Mouse (Mus musculus) kidney, adult 2 months (tissue): ENCODE data around the gene Erbin. TPM values are rescaled to one million over a fixed set of nuclear protein-coding genes. Genes with fewer than 3 reads are reported as not detected.

Experiments used
- DNase-seq: peaks from one replicate; pipeline ENCODE4 v3.0.0; 2021
- H3K27ac ChIP-seq: fragments of 200-500 bp; 2 replicates; pipeline ENCODE4 v1.5.1; 2012; ENCODE audit warnings: low read depth, low read length, control low read depth, inconsistent platforms; ENCODE audit not compliant: insufficient read depth
- H3K27me3 ChIP-seq: fragments of 200-500 bp; replicated peaks from 2 replicates; pipeline ENCODE4 v1.6.1; 2012; ENCODE audit warnings: mild to moderate bottlenecking, moderate library complexity, low read length, inconsistent platforms; ENCODE audit not compliant: control insufficient read depth, insufficient read depth
- H3K36me3 ChIP-seq: fragments of 200-500 bp; 2 replicates; pipeline ENCODE4 v1.6.1; 2012; ENCODE audit warnings: mild to moderate bottlenecking, moderate library complexity, low read length, inconsistent platforms; ENCODE audit not compliant: control insufficient read depth, insufficient read depth
- H3K4me1 ChIP-seq: fragments of 200-500 bp; 2 replicates; pipeline ENCODE4 v1.6.1; 2011; ENCODE audit warnings: low read length; ENCODE audit not compliant: control insufficient read depth, insufficient read depth
- H3K4me3 ChIP-seq: fragments of 200-500 bp; 2 replicates; pipeline ENCODE4 v1.5.1; 2011; ENCODE audit warnings: mild to moderate bottlenecking, low read depth, low read length, control low read depth; ENCODE audit not compliant: insufficient read depth
- CTCF ChIP-seq: fragments of 200-500 bp; conservative IDR thresholded peaks from 2 replicates; pipeline ENCODE4 v1.5.1; 2011; ENCODE audit warnings: low read depth, mild to moderate bottlenecking, control low read depth, low read length, moderate library complexity, mixed read lengths; ENCODE audit not compliant: insufficient read depth, insufficient read length
- POLR2A ChIP-seq: fragments of 200-500 bp; IDR thresholded peaks from one replicate; pipeline ENCODE4 v1.6.1; 2011; ENCODE audit warnings: low read depth, low read length, control low read depth
- WGBS: fragments of 180-500 bp; shearing (Covaris S2); methylation state at CpG from one replicate; pipeline ENCODE4 v1.1.7; 2018; 5-methylcytosine and 5-hydroxymethylcytosine counted together
- polyA plus RNA-seq: library from polyadenylated mRNA; depleted of rRNA; stranded (reverse); fragments of >200 nt; gene quantifications from 2 replicates; pipeline ENCODE4 v1.2.3, GENCODE M21; 2012

Gene Erbin
- polyA plus RNA-seq, 1 experiment, result 18.9 TPM

- no peaks in the 10 kb centered on the region for H3K27me3 ChIP-seq
- H3K27ac ChIP-seq, result no peak overlapping the region
- H3K4me3 ChIP-seq, result no peak overlapping the region
- H3K36me3 ChIP-seq, result peaks cover 7% of the 10 kb centered on the region
- TF ChIP-seq CTCF (no peak), POLR2A (no peak)
- DNase-seq, result no peak
- no peaks in the 10 kb centered on the region for H3K4me1 ChIP-seq
- 81% methylated on average over 2 of the region's 2 CpGs for WGBS
These were observed 72.7 kb downstream of the Erbin start for GRCm38 (mm10) chr13:103847614-103848013.

GRCm38 (mm10) chr13:103841287-103842201, 78.8 kb downstream of the Erbin start:
- 66% methylated on average over 5 of the region's 5 CpGs for WGBS
- no peaks in the 10 kb centered on the region for H3K4me1 ChIP-seq
- DNase-seq, result peak; percentile 22
- H3K36me3 ChIP-seq, result peaks cover 10% of the 10 kb centered on the region; the same call in 1 of the 2 replicates
- H3K27me3 ChIP-seq, result no peaks in the 10 kb centered on the region
- no peak overlapping the region for H3K27ac ChIP-seq
- no peak for TF ChIP-seq POLR2A
- no peak overlapping the region for H3K4me3 ChIP-seq

GRCm38 (mm10) chr13:103838619-103839018, 81.7 kb downstream of the Erbin start:
- 94% methylated on average over 2 of the region's 2 CpGs for WGBS
- DNase-seq, result no peak
- H3K36me3 ChIP-seq, result peaks cover 11% of the 10 kb centered on the region; the same call in 1 of the 2 replicates

GRCm38 (mm10) chr13:103829623-103830135, 90.6 kb downstream of the Erbin start:
- Histone ChIP-seq H3K27ac (no peak overlapping the region), H3K36me3 (peaks cover 3% of the 10 kb centered on the region), H3K27me3 (no peaks in the 10 kb centered on the region), H3K4me3 (no peak overlapping the region), H3K4me1 (no peaks in the 10 kb centered on the region)
- 80% methylated on average over 2 of the region's 2 CpGs for WGBS
- DNase-seq, result no peak
- no peak for TF ChIP-seq CTCF
- no peak for TF ChIP-seq POLR2A

More at GRCm38 (mm10) chr13:103838619-103839018, 81.7 kb downstream of the Erbin start:
- H3K4me1 ChIP-seq, result no peaks in the 10 kb centered on the region
- H3K27ac ChIP-seq, result no peak overlapping the region
- H3K4me3 ChIP-seq, result no peak overlapping the region
- TF ChIP-seq POLR2A (no peak), CTCF (no peak)
- no peaks in the 10 kb centered on the region for H3K27me3 ChIP-seq

- H3K4me1 ChIP-seq, result no peaks in the 10 kb centered on the region
- TF ChIP-seq CTCF (no peak), POLR2A (no peak)
- H3K4me3 ChIP-seq, result no peak overlapping the region
- no peaks in the 10 kb centered on the region for H3K27me3 ChIP-seq
- no peak overlapping the region for H3K27ac ChIP-seq
- peaks cover 10% of the 10 kb centered on the region for H3K36me3 ChIP-seq
- DNase-seq, result no peak
- WGBS, result 74% methylated on average over 1 of the region's 1 CpGs
These were observed 98.0 kb downstream of the Erbin start for GRCm38 (mm10) chr13:103822270-103822669.

GRCm38 (mm10) chr13:103819377-103819776, 100.9 kb downstream of the Erbin start:
- no peak for DNase-seq
- TF ChIP-seq POLR2A (no peak), CTCF (no peak)
- no peaks in the 10 kb centered on the region for H3K4me1 ChIP-seq

GRCm38 (mm10) chr13:103817935-103818334, 102.4 kb downstream of the Erbin start:
- Histone ChIP-seq H3K27me3 (no peaks in the 10 kb centered on the region), H3K36me3 (peaks cover 12% of the 10 kb centered on the region), H3K4me1 (no peaks in the 10 kb centered on the region), H3K27ac (no peak overlapping the region), H3K4me3 (no peak overlapping the region)
- TF ChIP-seq POLR2A (no peak), CTCF (no peak)
- 94% methylated on average over 3 of the region's 3 CpGs for WGBS
- DNase-seq, result no peak

More at GRCm38 (mm10) chr13:103819377-103819776, 100.9 kb downstream of the Erbin start:
- H3K36me3 ChIP-seq, result peaks cover 10% of the 10 kb centered on the region
- whole genome bisulfite sequencing, result 91% methylated on average over 5 of the region's 5 CpGs
- H3K27ac ChIP-seq, result no peak overlapping the region
- no peak overlapping the region for H3K4me3 ChIP-seq
- no peaks in the 10 kb centered on the region for H3K27me3 ChIP-seq
